ENCODE assay signal across 13 mouse cellular contexts in genomic region chr11:72436271-72436670, GRCm38 (mm10). TPM values are rescaled to one million over a fixed set of nuclear protein-coding genes. Genes with fewer than 3 reads are reported as not detected.
DNase-seq lines count a peak whose midpoint lies in the region; ATAC-seq and TF ChIP-seq lines count a peak whose summit lies in the region.
"Had no signal": no experiment of that assay in that cellular context is flagged by ENCODE, and none has a peak within 500 bp of the region (broad histone marks: within the 10 kb centered on the region; RNA-seq: fewer than 3 reads in every experiment).

No protein-coding gene starts in this region.

- peak overlapping the region; percentile 52; the same call in 1 of the 2 replicates for H3K27ac ChIP-seq in kidney, adult 2 months (ENCODE audit: insufficient read depth, low read depth, low read length)
- no peak overlapping the region for H3K27ac ChIP-seq in stomach, postnatal 0 days (replicated peaks)
- H3K27ac ChIP-seq in midbrain, embryonic 15.5 days, result no peak overlapping the region
- H3K27ac ChIP-seq: heart, embryonic 15.5 days had no signal

- peak; percentile 40 to 80 for DNase-seq in adrenal gland, adult (ENCODE audit: inconsistent age in 2 of 2, low spot score in 1 of 2)
- no peak for DNase-seq in adrenal gland, adult 18-20 months (ENCODE audit: low spot score in 2 of 2)
- DNase-seq in kidney, adult 2 months, result peak; percentile 63
- no peak for DNase-seq in kidney, postnatal 4 days
- peak; percentile 67 for DNase-seq in right cerebral cortex, postnatal 14 days
- no peak for DNase-seq in right cerebral cortex, postnatal 36 days (ENCODE audit: low spot score in 2 of 2)
- DNase-seq in stomach, postnatal 0 days (ENCODE audit: low spot score), result no peak
- DNase-seq: cerebellum, adult 11-12 months; spleen, adult 18-20 months had no signal

- peak overlapping the region; percentile 36; the same call in 1 of the 2 replicates for H3K4me2 ChIP-seq in stomach, postnatal 0 days (replicated peaks; ENCODE audit: low read depth)
- no peak overlapping the region for H3K4me2 ChIP-seq in midbrain, embryonic 15.5 days
- H3K4me2 ChIP-seq: heart, embryonic 15.5 days had no signal

- no peaks in the 10 kb centered on the region for H3K9me3 ChIP-seq in stomach, postnatal 0 days (ENCODE audit: control insufficient read depth, low read length)
- H3K9me3 ChIP-seq in midbrain, embryonic 15.5 days, result no peaks in the 10 kb centered on the region
- H3K9me3 ChIP-seq: heart, embryonic 15.5 days had no signal

- H3K4me1 ChIP-seq in kidney, adult 2 months (ENCODE audit: control insufficient read depth, insufficient read depth, low read length), result peaks cover 21% of the 10 kb centered on the region
- peaks cover 6% of the 10 kb centered on the region; the same call in 1 of the 2 replicates for H3K4me1 ChIP-seq in stomach, postnatal 0 days (replicated peaks; ENCODE audit: control insufficient read depth, insufficient read depth)
- no peaks in the 10 kb centered on the region for H3K4me1 ChIP-seq in midbrain, embryonic 15.5 days

- 54% methylated on average over 5 of the region's 5 CpGs for WGBS in kidney, adult 2 months
- 62% methylated on average over 5 of the region's 5 CpGs for WGBS in stomach, postnatal 0 days
- 70% methylated on average over 5 of the region's 5 CpGs for whole genome bisulfite sequencing in midbrain, embryonic 15.5 days

- H3K36me3 ChIP-seq in kidney, adult 2 months (ENCODE audit: control insufficient read depth, insufficient read depth, low read length), result no peaks in the 10 kb centered on the region
- no peaks in the 10 kb centered on the region for H3K36me3 ChIP-seq in stomach, postnatal 0 days (ENCODE audit: control insufficient read depth, insufficient read depth, low read length)
- no peaks in the 10 kb centered on the region for H3K36me3 ChIP-seq in midbrain, embryonic 15.5 days (replicated peaks)
- H3K36me3 ChIP-seq: heart, embryonic 15.5 days had no signal

- TF ChIP-seq EP300 in stomach, postnatal 0 days (optimal IDR thresholded peaks at IDR 0.05), result no peak

- H3K9ac ChIP-seq in stomach, postnatal 0 days (ENCODE audit: low read length), result peak overlapping the region; percentile 27; the same call in 1 of the 2 replicates
- H3K9ac ChIP-seq in midbrain, embryonic 15.5 days, result no peak overlapping the region

- no peak for TF ChIP-seq POLR2A in kidney, adult 2 months (IDR thresholded peaks at IDR 0.05; ENCODE audit: low read depth, low read length)

- no peak for ATAC-seq in stomach, postnatal 0 days (ENCODE audit: low FRiP score, low TSS enrichment)
- no peak for ATAC-seq in midbrain, embryonic 15.5 days (replicated peaks)
- ATAC-seq: Patski had no signal

- no peak for TF ChIP-seq CTCF in kidney, adult 2 months (conservative IDR thresholded peaks at IDR 0.05; ENCODE audit: insufficient read depth, insufficient read length, low read depth, low read length)
- TF ChIP-seq CTCF in stomach, postnatal 0 days (IDR thresholded peaks at IDR 0.05; ENCODE audit: low read depth), result no peak

- H3K4me3 ChIP-seq in kidney, adult 2 months (ENCODE audit: insufficient read depth, low read depth, low read length), result no peak overlapping the region
- H3K4me3 ChIP-seq in stomach, postnatal 0 days (ENCODE audit: low read depth, low read length), result no peak overlapping the region
- no peak overlapping the region for H3K4me3 ChIP-seq in midbrain, embryonic 15.5 days
- H3K4me3 ChIP-seq: heart, embryonic 15.5 days; myocyte had no signal

- H3K27me3 ChIP-seq in kidney, adult 2 months (replicated peaks; ENCODE audit: control insufficient read depth, insufficient read depth, low read length), result no peaks in the 10 kb centered on the region
- H3K27me3 ChIP-seq in stomach, postnatal 0 days (ENCODE audit: control insufficient read depth, insufficient read depth, low read length), result no peaks in the 10 kb centered on the region
- no peaks in the 10 kb centered on the region for H3K27me3 ChIP-seq in midbrain, embryonic 15.5 days (replicated peaks)
- H3K27me3 ChIP-seq: heart, embryonic 15.5 days; Patski had no signal

RNA-seq across cellular contexts. Expression of gene Ggt6, which starts 0.9 kb away (rescaled TPM):
- total RNA-seq in adrenal gland, adult 18-20 months (2021), result 1 to 10 TPM in 1 of 2 experiments, under 1 TPM in 1; 0.80 to 3.4 TPM
- polyA plus RNA-seq in kidney, adult 2 months (2012; rRNA removed), result 24.3 and 29.3 TPM in 2 replicates
- polyA plus RNA-seq in stomach, postnatal 0 days (2015; fragmentation: Nextera tagmentation; extraction: Ambion mirVana), result 12.9 and 13.0 TPM in 2 replicates
- polyA plus RNA-seq in midbrain, embryonic 15.5 days (2015; fragmentation: Nextera tagmentation; extraction: Ambion mirVana), result not detected in 2 replicates
- polyA plus RNA-seq: heart, embryonic 15.5 days; myocyte had no signal

RNA-seq across cellular contexts. Expression of gene Mybbp1a, which starts 4.9 kb away (rescaled TPM):
- total RNA-seq in adrenal gland, adult 18-20 months (2021), result 10 to 100 TPM; 75.1 to 86.3 TPM
- polyA plus RNA-seq in kidney, adult 2 months (2012; rRNA removed), result 27.0 and 28.6 TPM in 2 replicates
- polyA plus RNA-seq in stomach, postnatal 0 days (2015; fragmentation: Nextera tagmentation; extraction: Ambion mirVana), result 52.2 and 57.6 TPM in 2 replicates
- polyA plus RNA-seq in midbrain, embryonic 15.5 days (2015; fragmentation: Nextera tagmentation; extraction: Ambion mirVana), result 67.5 and 69.4 TPM in 2 replicates

RNA-seq across cellular contexts. Expression of gene Smtnl2, which starts 24.8 kb away (rescaled TPM):
- total RNA-seq in adrenal gland, adult 18-20 months (2021), result 1 to 10 TPM; 1.3 to 2.6 TPM
- 20.3 and 22.1 TPM in 2 replicates for polyA plus RNA-seq in kidney, adult 2 months (2012; rRNA removed)
- polyA plus RNA-seq in stomach, postnatal 0 days (2015; fragmentation: Nextera tagmentation; extraction: Ambion mirVana), result 25.8 and 26.9 TPM in 2 replicates
- 8.1 and 9.3 TPM in 2 replicates for polyA plus RNA-seq in midbrain, embryonic 15.5 days (2015; fragmentation: Nextera tagmentation; extraction: Ambion mirVana)

RNA-seq across cellular contexts. Expression of gene Spns2, which starts 53.4 kb away (rescaled TPM):
- 1 to 10 TPM; 2.7 to 3.7 TPM for total RNA-seq in adrenal gland, adult 18-20 months (2021)
- polyA plus RNA-seq in kidney, adult 2 months (2012; rRNA removed), result 102 TPM in 2 replicates
- 23.6 and 29.6 TPM in 2 replicates for polyA plus RNA-seq in stomach, postnatal 0 days (2015; fragmentation: Nextera tagmentation; extraction: Ambion mirVana)
- 10.7 and 11.6 TPM in 2 replicates for polyA plus RNA-seq in midbrain, embryonic 15.5 days (2015; fragmentation: Nextera tagmentation; extraction: Ambion mirVana)

Comparison
In these comparisons a context has a peak if more than half of its experiments do, and no peak if none do; other contexts are left out.
1. DNase-seq: peak in adrenal gland, adult (2 of 2), kidney, adult 2 months (single experiment) and right cerebral cortex, postnatal 14 days (single experiment); none in adrenal gland, adult 18-20 months (0 of 2), kidney, postnatal 4 days (0 of 2), right cerebral cortex, postnatal 36 days (0 of 2) and stomach, postnatal 0 days (single experiment).
2. RNA of gene Ggt6, which starts 0.9 kb away (polyA plus RNA-seq): 24.3 to 29.3 TPM in kidney, adult 2 months and 12.9 to 13.0 TPM in stomach, postnatal 0 days; not detected in midbrain, embryonic 15.5 days; every median in the first group is over 10 times any median in the second.